Mouse (Mus musculus): ENCODE results near the gene Eif4g3. TPM values are rescaled to one million over a fixed set of nuclear protein-coding genes. Genes with fewer than 3 reads are reported as not detected.

Gene Eif4g3
- polyA plus RNA-seq (2012; rRNA removed) (9.2 and 15.6 TPM in 2 replicates), polyA plus RNA-seq (2014; fragmentation: Nextera tagmentation; extraction: Ambion mirVana) (5.2 and 5.6 TPM in 2 replicates)

GRCm38 (mm10) chr4:137992890-137993289 is at the start of gene Eif4g3:
Gene Eif4g3 (plus strand): TSS chr4:137993022.
- Histone ChIP-seq H3K4me3 (ENCODE audit: insufficient read depth in 1 of 2, low read depth in 2 of 2, low read length in 2 of 2) (peak within 1 kb of the TSS; percentile 69 to 79), H3K4me2 (ENCODE audit: low read depth) (peak within 1 kb of the TSS; percentile 84), H3K4me1 (replicated peaks; ENCODE audit: control insufficient read depth in 2 of 2, insufficient read depth in 2 of 2, low read length in 1 of 2) (peaks cover 7 to 15% of the 10 kb centered on the region in 2 experiments), H3K27me3 (ENCODE audit: control insufficient read depth, insufficient read depth, low read length) (peaks cover 7% of the 10 kb centered on the region), H3K27ac (peak within 1 kb of the TSS; percentile 34), H3K9me3 (ENCODE audit: control insufficient read depth, low read length) (no peaks in the 10 kb centered on the region), H3K36me3 (replicated peaks; ENCODE audit: control insufficient read depth, insufficient read depth, low read depth) (no peaks in the 10 kb centered on the region; the same call in 1 of the 2 replicates), H3K9ac (replicated peaks) (peak within 1 kb of the TSS; percentile 82)
- ATAC-seq (ENCODE audit: insufficient read depth) = peak; percentile 62
- 2% methylated on average over 39 of the region's 39 CpGs for WGBS (ENCODE audit: insufficient replicate concordance)
- peak in 1 of 3 experiments; percentile 46 for DNase-seq (ENCODE audit: low read depth in 3 of 3, low spot score in 3 of 3)
- no peak for TF ChIP-seq CTCF (IDR thresholded peaks at IDR 0.05; ENCODE audit: low read depth)
- TF ChIP-seq EP300 (IDR thresholded peaks at IDR 0.05; ENCODE audit: low read depth) = no peak

GRCm38 (mm10) chr4:137943540-137943939 is 49.3 kb upstream of the Eif4g3 start:
- H3K4me1 ChIP-seq (replicated peaks; ENCODE audit: control insufficient read depth in 2 of 2, insufficient read depth in 2 of 2, low read length in 1 of 2) = peaks cover 0 to 3% of the 10 kb centered on the region in 2 experiments; a peak in 1 of 4 replicates
- H3K4me2 ChIP-seq (ENCODE audit: low read depth) = no peak overlapping the region
- no peak overlapping the region for H3K27ac ChIP-seq
- H3K9ac ChIP-seq (replicated peaks) = no peak overlapping the region
- no peak overlapping the region for H3K4me3 ChIP-seq (ENCODE audit: insufficient read depth in 1 of 2, low read depth in 2 of 2, low read length in 2 of 2)
- no peaks in the 10 kb centered on the region for H3K27me3 ChIP-seq (ENCODE audit: control insufficient read depth, insufficient read depth, low read length)
- ATAC-seq (ENCODE audit: insufficient read depth) = peak; percentile 44
- no peaks in the 10 kb centered on the region for H3K9me3 ChIP-seq (ENCODE audit: control insufficient read depth, low read length)
- DNase-seq (ENCODE audit: low read depth in 3 of 3, low spot score in 3 of 3) = peak in 1 of 3 experiments; percentile 35
- H3K36me3 ChIP-seq (replicated peaks; ENCODE audit: control insufficient read depth, insufficient read depth, low read depth) = no peaks in the 10 kb centered on the region; the same call in none of the 2 replicates
- TF ChIP-seq CTCF (IDR thresholded peaks at IDR 0.05; ENCODE audit: low read depth) (no peak), EP300 (IDR thresholded peaks at IDR 0.05; ENCODE audit: low read depth) (no peak)
- 66% methylated on average over 10 of the region's 10 CpGs for WGBS (ENCODE audit: insufficient replicate concordance)

- no peak overlapping the region for H3K4me3 ChIP-seq (ENCODE audit: insufficient read depth in 1 of 2, low read depth in 2 of 2, low read length in 2 of 2)
- no peak overlapping the region for H3K4me2 ChIP-seq (ENCODE audit: low read depth)
- ATAC-seq (ENCODE audit: insufficient read depth) (no peak), DNase-seq (ENCODE audit: low read depth in 3 of 3, low spot score in 3 of 3) (no peak)
- H3K27ac ChIP-seq = no peak overlapping the region
- H3K9me3 ChIP-seq (ENCODE audit: control insufficient read depth, low read length) = no peaks in the 10 kb centered on the region
- TF ChIP-seq CTCF (IDR thresholded peaks at IDR 0.05; ENCODE audit: low read depth) (peak; percentile 80), EP300 (IDR thresholded peaks at IDR 0.05; ENCODE audit: low read depth) (no peak)
- 57% methylated on average over 4 of the region's 4 CpGs for WGBS (ENCODE audit: insufficient replicate concordance)
- no peaks in the 10 kb centered on the region; the same call in 1 of the 2 replicates for H3K36me3 ChIP-seq (replicated peaks; ENCODE audit: control insufficient read depth, insufficient read depth, low read depth)
- no peaks in the 10 kb centered on the region for H3K27me3 ChIP-seq (ENCODE audit: control insufficient read depth, insufficient read depth, low read length)
- peaks cover 0 to 3% of the 10 kb centered on the region in 2 experiments; a peak in 1 of 4 replicates for H3K4me1 ChIP-seq (replicated peaks; ENCODE audit: control insufficient read depth in 2 of 2, insufficient read depth in 2 of 2, low read length in 1 of 2)
- H3K9ac ChIP-seq (replicated peaks) = no peak overlapping the region
Observed at GRCm38 (mm10) chr4:137945376-137945775, 47.4 kb upstream of the Eif4g3 start.

GRCm38 (mm10) chr4:137946419-137946818 is 46.4 kb upstream of the Eif4g3 start:
- H3K4me1 ChIP-seq (replicated peaks; ENCODE audit: control insufficient read depth in 2 of 2, insufficient read depth in 2 of 2, low read length in 1 of 2) = peaks cover 0 to 3% of the 10 kb centered on the region in 2 experiments; a peak in 1 of 4 replicates
- no peaks in the 10 kb centered on the region for H3K9me3 ChIP-seq (ENCODE audit: control insufficient read depth, low read length)
- DNase-seq (ENCODE audit: low read depth in 3 of 3, low spot score in 3 of 3) (no peak), ATAC-seq (ENCODE audit: insufficient read depth) (no peak)
- no peaks in the 10 kb centered on the region for H3K27me3 ChIP-seq (ENCODE audit: control insufficient read depth, insufficient read depth, low read length)
- no peaks in the 10 kb centered on the region; the same call in 1 of the 2 replicates for H3K36me3 ChIP-seq (replicated peaks; ENCODE audit: control insufficient read depth, insufficient read depth, low read depth)
- WGBS (ENCODE audit: insufficient replicate concordance) = 72% methylated on average over 9 of the region's 11 CpGs
- no peak overlapping the region for H3K4me3 ChIP-seq (ENCODE audit: insufficient read depth in 1 of 2, low read depth in 2 of 2, low read length in 2 of 2)
- no peak overlapping the region for H3K9ac ChIP-seq (replicated peaks)
- H3K4me2 ChIP-seq (ENCODE audit: low read depth) = no peak overlapping the region
- H3K27ac ChIP-seq = no peak overlapping the region
- no peak for TF ChIP-seq EP300 (IDR thresholded peaks at IDR 0.05; ENCODE audit: low read depth)
- no peak for TF ChIP-seq CTCF (IDR thresholded peaks at IDR 0.05; ENCODE audit: low read depth)

GRCm38 (mm10) chr4:137952840-137953239 is 40.0 kb upstream of the Eif4g3 start:
- TF ChIP-seq EP300 (IDR thresholded peaks at IDR 0.05; ENCODE audit: low read depth) = no peak
- TF ChIP-seq CTCF (IDR thresholded peaks at IDR 0.05; ENCODE audit: low read depth) = peak; percentile 91
- Histone ChIP-seq H3K4me1 (replicated peaks; ENCODE audit: control insufficient read depth in 2 of 2, insufficient read depth in 2 of 2, low read length in 1 of 2) (peaks cover 4 to 5% of the 10 kb centered on the region in 2 experiments), H3K27me3 (ENCODE audit: control insufficient read depth, insufficient read depth, low read length) (no peaks in the 10 kb centered on the region), H3K4me3 (ENCODE audit: insufficient read depth in 1 of 2, low read depth in 2 of 2, low read length in 2 of 2) (no peak overlapping the region), H3K27ac (no peak overlapping the region), H3K36me3 (replicated peaks; ENCODE audit: control insufficient read depth, insufficient read depth, low read depth) (no peaks in the 10 kb centered on the region), H3K4me2 (ENCODE audit: low read depth) (no peak overlapping the region), H3K9ac (replicated peaks) (no peak overlapping the region), H3K9me3 (ENCODE audit: control insufficient read depth, low read length) (no peaks in the 10 kb centered on the region)
- WGBS (ENCODE audit: insufficient replicate concordance) = 38% methylated on average over 4 of the region's 4 CpGs
- ATAC-seq (ENCODE audit: insufficient read depth) = no peak
- DNase-seq (ENCODE audit: low read depth in 3 of 3, low spot score in 3 of 3) = peak; percentile 49 to 66 (median 62)
